In genomic region chr11:115635041-115635440, GRCm38 (mm10) we compare ENCODE assay signal across 27 mouse cellular contexts. TPM values are rescaled to one million over a fixed set of nuclear protein-coding genes. Genes with fewer than 3 reads are reported as not detected.
DNase-seq lines count a peak whose midpoint lies in the region; ATAC-seq and TF ChIP-seq lines count a peak whose summit lies in the region.
"Had no signal": no experiment of that assay in that cellular context is flagged by ENCODE, and none has a peak within 500 bp of the region (broad histone marks: within the 10 kb centered on the region; RNA-seq: fewer than 3 reads in every experiment).

No protein-coding gene starts in this region.

- H3K4me2 ChIP-seq in stomach, postnatal 0 days (replicated peaks; ENCODE audit: low read depth) = no peak overlapping the region
- H3K4me2 ChIP-seq: forebrain, embryonic 15.5 days; heart, embryonic 11.5 days; hindbrain, embryonic 13.5 days had no signal

- 0 out of 2 replicates have a peak overlapping the region, but pooled peaks have one; percentile 25 for H3K27ac ChIP-seq in spleen, adult 2 months (ENCODE audit: insufficient read depth, low read length)
- H3K27ac ChIP-seq in stomach, postnatal 0 days (replicated peaks) = no peak overlapping the region
- H3K27ac ChIP-seq in layer of hippocampus, adult 2 months = no peak overlapping the region
- no peak overlapping the region for H3K27ac ChIP-seq in embryonic facial prominence, embryonic 10.5 days (replicated peaks)
- H3K27ac ChIP-seq: forebrain, embryonic 10.5 days; forebrain, embryonic 15.5 days; hindbrain, embryonic 10.5 days; hindbrain, embryonic 13.5 days had no signal

- ATAC-seq in stomach, postnatal 0 days (ENCODE audit: low FRiP score, low TSS enrichment) = no peak
- ATAC-seq: forebrain, embryonic 15.5 days; hindbrain, embryonic 16.5 days; inflammation-experienced regulatory T-cells, adult 6 months; intestine, embryonic 16.5 days; Patski had no signal

- H3K4me3 ChIP-seq in spleen, adult 2 months (ENCODE audit: extremely low read depth, insufficient read depth, insufficient read length) = no peak overlapping the region
- H3K4me3 ChIP-seq in E14TG2a.4 (replicated peaks; ENCODE audit: low read length) = no peak overlapping the region
- no peak overlapping the region for H3K4me3 ChIP-seq in stomach, postnatal 0 days (ENCODE audit: low read depth, low read length)
- H3K4me3 ChIP-seq in layer of hippocampus, adult 2 months = no peak overlapping the region
- H3K4me3 ChIP-seq in embryonic facial prominence, embryonic 10.5 days = no peak overlapping the region
- H3K4me3 ChIP-seq: forebrain, embryonic 10.5 days; forebrain, embryonic 15.5 days; hindbrain, embryonic 10.5 days; hindbrain, embryonic 13.5 days had no signal

- H3K4me1 ChIP-seq in spleen, adult 2 months (ENCODE audit: control insufficient read depth, insufficient read depth, insufficient read length) = peaks cover 40% of the 10 kb centered on the region
- peaks cover 86% of the 10 kb centered on the region for H3K4me1 ChIP-seq in E14TG2a.4 (replicated peaks; ENCODE audit: low read depth, low read length)
- H3K4me1 ChIP-seq in stomach, postnatal 0 days (replicated peaks; ENCODE audit: control insufficient read depth, insufficient read depth) = no peaks in the 10 kb centered on the region
- no peaks in the 10 kb centered on the region for H3K4me1 ChIP-seq in embryonic facial prominence, embryonic 10.5 days
- H3K4me1 ChIP-seq: forebrain, embryonic 15.5 days; hindbrain, embryonic 13.5 days had no signal

- no peak for DNase-seq in spleen, adult 2 months (ENCODE audit: low read depth in 1 of 2, low spot score in 2 of 2)
- DNase-seq in spleen, postnatal 4 days (ENCODE audit: low spot score in 2 of 2) = no peak
- DNase-seq in R1 (ENCODE audit: low read depth, low spot score) = peak; percentile 63
- no peak for DNase-seq in stomach, postnatal 0 days (ENCODE audit: low spot score)
- no peak for DNase-seq in T-cell, adult 2 months (ENCODE audit: low spot score)
- no peak for DNase-seq in layer of hippocampus, adult 2 months (ENCODE audit: low spot score in 2 of 2)
- DNase-seq in embryonic facial prominence, embryonic 10.5 days (ENCODE audit: low spot score) = no peak
- DNase-seq: adrenal gland, postnatal 10 days; adrenal gland, postnatal 36 days; cerebellum, adult 2 months; cerebellum, postnatal 10 days; cerebellum, postnatal 36 days; embryo, embryonic 11 days; gastrocnemius, postnatal 10 days; gastrocnemius, postnatal 36 days; heart, postnatal 36 days; kidney, adult 18-20 months had no signal

- TF ChIP-seq CTCF in spleen, adult 2 months (IDR thresholded peaks at IDR 0.05; ENCODE audit: extremely low read depth, insufficient read depth, insufficient read length, insufficient replicate concordance) = no peak
- TF ChIP-seq CTCF in E14TG2a.4 (conservative IDR thresholded peaks at IDR 0.05; ENCODE audit: low read length) = 0 out of 2 replicates have a peak, but pooled peaks have one; percentile 8
- 0 out of 2 replicates have a peak, but pooled peaks have one; percentile 8 for TF ChIP-seq CTCF in stomach, postnatal 0 days (IDR thresholded peaks at IDR 0.05; ENCODE audit: low read depth)
- TF ChIP-seq CTCF in layer of hippocampus, adult 2 months (conservative IDR thresholded peaks at IDR 0.05) = no peak

- 87% methylated on average over 8 of the region's 8 CpGs for WGBS in spleen, adult 2 months
- 84% methylated on average over 8 of the region's 8 CpGs for WGBS in stomach, postnatal 0 days
- WGBS in embryonic facial prominence, embryonic 10.5 days = 89% methylated on average over 8 of the region's 8 CpGs

- TF ChIP-seq EP300 in stomach, postnatal 0 days (optimal IDR thresholded peaks at IDR 0.05) = no peak

- no peak overlapping the region for H3K9ac ChIP-seq in stomach, postnatal 0 days (ENCODE audit: low read length)
- H3K9ac ChIP-seq: forebrain, embryonic 15.5 days; hindbrain, embryonic 13.5 days had no signal

- no peaks in the 10 kb centered on the region for H3K36me3 ChIP-seq in spleen, adult 2 months (ENCODE audit: control insufficient read depth, insufficient read depth, low read length)
- H3K36me3 ChIP-seq in E14TG2a.4 (ENCODE audit: insufficient read depth, low read length) = no peaks in the 10 kb centered on the region
- no peaks in the 10 kb centered on the region for H3K36me3 ChIP-seq in stomach, postnatal 0 days (ENCODE audit: control insufficient read depth, insufficient read depth, low read length)
- no peaks in the 10 kb centered on the region for H3K36me3 ChIP-seq in embryonic facial prominence, embryonic 10.5 days (replicated peaks)
- H3K36me3 ChIP-seq: forebrain, embryonic 10.5 days; forebrain, embryonic 15.5 days; hindbrain, embryonic 10.5 days; hindbrain, embryonic 13.5 days had no signal

- no peaks in the 10 kb centered on the region for H3K9me3 ChIP-seq in E14TG2a.4 (ENCODE audit: low read length)
- H3K9me3 ChIP-seq in stomach, postnatal 0 days (ENCODE audit: control insufficient read depth, low read length) = no peaks in the 10 kb centered on the region
- no peaks in the 10 kb centered on the region for H3K9me3 ChIP-seq in embryonic facial prominence, embryonic 10.5 days
- H3K9me3 ChIP-seq: forebrain, embryonic 10.5 days; forebrain, embryonic 15.5 days; hindbrain, embryonic 10.5 days; hindbrain, embryonic 13.5 days had no signal

- no peak for TF ChIP-seq POLR2A in spleen, adult 2 months (IDR thresholded peaks at IDR 0.05; ENCODE audit: low read depth, low read length)

- no peaks in the 10 kb centered on the region for H3K27me3 ChIP-seq in spleen, adult 2 months (ENCODE audit: control insufficient read depth, insufficient read depth, low read length)
- H3K27me3 ChIP-seq in E14TG2a.4 (ENCODE audit: insufficient read depth, low read length) = no peaks in the 10 kb centered on the region
- H3K27me3 ChIP-seq in stomach, postnatal 0 days (ENCODE audit: control insufficient read depth, insufficient read depth, low read length) = no peaks in the 10 kb centered on the region
- H3K27me3 ChIP-seq in embryonic facial prominence, embryonic 10.5 days (replicated peaks; ENCODE audit: low read depth, poor library complexity, severe bottlenecking) = no peaks in the 10 kb centered on the region
- H3K27me3 ChIP-seq: forebrain, embryonic 15.5 days; hindbrain, embryonic 13.5 days; Patski had no signal

RNA-seq across cellular contexts. Expression of gene Slc25a19, which starts 6.9 kb away (rescaled TPM):
- polyA plus RNA-seq in spleen, adult 2 months (2012; rRNA removed) = 64.0 and 82.0 TPM in 2 replicates
- polyA plus RNA-seq in stomach, postnatal 0 days (2015; fragmentation: Nextera tagmentation; extraction: Ambion mirVana) = 12.5 and 14.0 TPM in 2 replicates
- 10 to 100 TPM; 60.4 to 66.6 TPM for total RNA-seq in layer of hippocampus, adult 2 months (2021)
- 23.5 and 24.6 TPM in 2 replicates for polyA plus RNA-seq in embryonic facial prominence, embryonic 10.5 days (2016; fragmentation: Nextera tagmentation; extraction: Ambion mirVana)

RNA-seq across cellular contexts. Expression of gene Mif4gd, which starts 22.3 kb away (rescaled TPM):
- 175 and 210 TPM in 2 replicates for polyA plus RNA-seq in spleen, adult 2 months (2012; rRNA removed)
- polyA plus RNA-seq in stomach, postnatal 0 days (2015; fragmentation: Nextera tagmentation; extraction: Ambion mirVana) = 48.9 and 52.3 TPM in 2 replicates
- 10 to 100 TPM; 19.5 to 22.5 TPM for total RNA-seq in layer of hippocampus, adult 2 months (2021)
- 19.4 and 19.8 TPM in 2 replicates for polyA plus RNA-seq in embryonic facial prominence, embryonic 10.5 days (2016; fragmentation: Nextera tagmentation; extraction: Ambion mirVana)

RNA-seq across cellular contexts. Expression of gene Gga3, which starts 31.2 kb away (rescaled TPM):
- polyA plus RNA-seq in spleen, adult 2 months (2012; rRNA removed) = 39.4 and 40.9 TPM in 2 replicates
- polyA plus RNA-seq in stomach, postnatal 0 days (2015; fragmentation: Nextera tagmentation; extraction: Ambion mirVana) = 5.2 TPM in 2 replicates
- 10 to 100 TPM; 67.9 to 91.9 TPM for total RNA-seq in layer of hippocampus, adult 2 months (2021)
- 29.6 and 33.3 TPM in 2 replicates for polyA plus RNA-seq in embryonic facial prominence, embryonic 10.5 days (2016; fragmentation: Nextera tagmentation; extraction: Ambion mirVana)

RNA-seq across cellular contexts. Expression of gene Mrps7, which starts 31.3 kb away (rescaled TPM):
- 10.6 and 13.6 TPM in 2 replicates for polyA plus RNA-seq in spleen, adult 2 months (2012; rRNA removed)
- polyA plus RNA-seq in stomach, postnatal 0 days (2015; fragmentation: Nextera tagmentation; extraction: Ambion mirVana) = 52.6 and 58.4 TPM in 2 replicates
- 10 to 100 TPM; 50.4 to 50.8 TPM for total RNA-seq in layer of hippocampus, adult 2 months (2021)
- polyA plus RNA-seq in embryonic facial prominence, embryonic 10.5 days (2016; fragmentation: Nextera tagmentation; extraction: Ambion mirVana) = 100 and 101 TPM in 2 replicates

Comparison
In these comparisons a context has a peak if more than half of its experiments do, and no peak if none do; other contexts are left out.
1. CTCF ChIP-seq: peak in E14TG2a.4 (single experiment) and stomach, postnatal 0 days (single experiment); none in spleen, adult 2 months (single experiment) and layer of hippocampus, adult 2 months (single experiment).